Mouse (Mus musculus) MEL (cell line): ENCODE results near the gene Kazn. TPM values are rescaled to one million over a fixed set of nuclear protein-coding genes. Genes with fewer than 3 reads are reported as not detected.

Source experiments
- DNase-seq: peaks from one replicate; pipeline ENCODE4 v3.0.0; 2011; ENCODE audit warnings: low read depth, low spot score
- H3K27ac ChIP-seq: 2 replicates; pipeline ENCODE4 v1.5.1; 2012; ENCODE audit warnings: low read depth, mild to moderate bottlenecking, control low read depth, low read length, moderate library complexity; ENCODE audit not compliant: control insufficient read depth
- H3K27me3 ChIP-seq, 2 experiments: fragments of 150-350 bp in 1 of 2; sonication (generic) in 1 of 2; 2 replicates each; pipeline ENCODE4 v1.6.1; 2012; ENCODE audit warnings: low read length in 2 of 2, mild to moderate bottlenecking in 2 of 2, improper control_type of control experiment in 1 of 2, moderate library complexity in 1 of 2; ENCODE audit not compliant: insufficient read depth in 2 of 2, control insufficient read depth in 1 of 2
- H3K36me3 ChIP-seq, 2 experiments: 2 replicates each; pipeline ENCODE4 v1.6.1; 2012 to 2014; ENCODE audit warnings: low read length in 2 of 2, improper control_type of control experiment in 1 of 2, inconsistent platforms in 1 of 2, mild to moderate bottlenecking in 1 of 2; ENCODE audit not compliant: insufficient read depth in 2 of 2, control insufficient read depth in 1 of 2
- H3K4me1 ChIP-seq, 2 experiments: fragments of 150-350 bp in 1 of 2; sonication (generic) in 1 of 2; 2 replicates each; pipeline ENCODE4 v1.6.1; 2012; ENCODE audit warnings: low read length in 2 of 2, improper control_type of control experiment in 1 of 2, mild to moderate bottlenecking in 1 of 2; ENCODE audit not compliant: insufficient read depth in 2 of 2, control insufficient read depth in 1 of 2
- H3K4me3 ChIP-seq, 2 experiments: fragments of 150-350 bp in 1 of 2; sonication (generic) in 1 of 2; 2 replicates each; pipeline ENCODE4 v1.5.1; 2012; ENCODE audit warnings: low read depth in 2 of 2, low read length in 2 of 2, mild to moderate bottlenecking in 2 of 2, moderate library complexity in 2 of 2, control low read depth in 1 of 2, improper control_type of control experiment in 1 of 2; ENCODE audit not compliant: control insufficient read depth in 1 of 2, insufficient read depth in 1 of 2
- H3K79me2 ChIP-seq: 2 replicates; pipeline ENCODE4 v1.6.1; 2012; ENCODE audit warnings: mild to moderate bottlenecking, low read length, moderate library complexity; ENCODE audit not compliant: control insufficient read depth, poor library complexity, insufficient read depth
- H3K9ac ChIP-seq: 2 replicates; pipeline ENCODE4 v1.6.1; 2012; ENCODE audit warnings: low read depth, mild to moderate bottlenecking, control low read depth, low read length, moderate library complexity; ENCODE audit not compliant: control insufficient read depth, poor library complexity, severe bottlenecking
- H3K9me3 ChIP-seq: fragments of 150-350 bp; sonication (generic); replicated peaks from 2 replicates; pipeline ENCODE4 v1.6.1; 2012; ENCODE audit warnings: mild to moderate bottlenecking, low read length, improper control_type of control experiment, moderate library complexity; ENCODE audit not compliant: insufficient read depth
- BHLHE40 ChIP-seq: IDR thresholded peaks from 2 replicates; pipeline ENCODE4 v1.6.1; 2012; ENCODE audit warnings: low read depth, mild to moderate bottlenecking, inconsistent platforms, low read length, improper control_type of control experiment, borderline replicate concordance
- CHD1 ChIP-seq: IDR thresholded peaks from 2 replicates; pipeline ENCODE4 v1.6.1; 2012; ENCODE audit warnings: low read depth, mild to moderate bottlenecking, inconsistent platforms, low read length, improper control_type of control experiment
- CHD2 ChIP-seq: IDR thresholded peaks from 2 replicates; pipeline ENCODE4 v1.6.1; 2011; ENCODE audit warnings: low read length, improper control_type of control experiment
- EP300 ChIP-seq, 2 experiments: IDR thresholded peaks; 2 replicates each; pipeline ENCODE4 v1.6.1; 2011; ENCODE audit warnings: improper control_type of control experiment in 2 of 2, low read length in 2 of 2, low read depth in 1 of 2, mild to moderate bottlenecking in 1 of 2
- HCFC1 ChIP-seq: IDR thresholded peaks from 2 replicates; pipeline ENCODE4 v1.6.1; 2012; ENCODE audit warnings: low read depth, mild to moderate bottlenecking, inconsistent platforms, low read length, improper control_type of control experiment, moderate library complexity
- KAT2A ChIP-seq: conservative IDR thresholded peaks from 2 replicates; pipeline ENCODE4 v1.6.1; 2012; ENCODE audit warnings: low read depth, low read length, improper control_type of control experiment, inconsistent platforms
- MEF2A ChIP-seq: IDR thresholded peaks from 2 replicates; pipeline ENCODE4 v1.6.1; 2014; ENCODE audit warnings: low read depth, mild to moderate bottlenecking, inconsistent platforms, low read length, improper control_type of control experiment; ENCODE audit not compliant: poor library complexity, insufficient replicate concordance, severe bottlenecking; ENCODE audit errors: extremely low read depth
- POLR2AphosphoS2 ChIP-seq: IDR thresholded peaks from 2 replicates; pipeline ENCODE4 v1.6.1; 2011; ENCODE audit warnings: low read length, improper control_type of control experiment
- POLR2AphosphoS5 ChIP-seq: IDR thresholded peaks from 2 replicates; pipeline ENCODE4 v1.6.1; 2012; ENCODE audit warnings: low read depth, borderline replicate concordance, mild to moderate bottlenecking, inconsistent platforms, low read length, moderate library complexity, mixed read lengths
- RAD21 ChIP-seq: IDR thresholded peaks from 2 replicates; pipeline ENCODE4 v1.6.1; 2011; ENCODE audit warnings: mild to moderate bottlenecking, low read depth, low read length, improper control_type of control experiment
- TAL1 ChIP-seq: IDR thresholded peaks from 2 replicates; pipeline ENCODE4 v1.6.1; 2012; ENCODE audit warnings: mild to moderate bottlenecking, inconsistent platforms, low read length, moderate library complexity, mixed read lengths
- TBP ChIP-seq: IDR thresholded peaks from 2 replicates; pipeline ENCODE4 v1.8.0; 2011; ENCODE audit warnings: low read depth, low read length, improper control_type of control experiment
- USF2 ChIP-seq, 2 experiments: IDR thresholded peaks; 2 replicates each; pipeline ENCODE4 v1.6.1; 2011 to 2012; ENCODE audit warnings: improper control_type of control experiment in 2 of 2, low read length in 2 of 2, borderline replicate concordance in 1 of 2, inconsistent platforms in 1 of 2, low read depth in 1 of 2, mild to moderate bottlenecking in 1 of 2; ENCODE audit not compliant: insufficient read depth in 1 of 2
- ZC3H11A ChIP-seq: IDR thresholded peaks from 2 replicates; pipeline ENCODE4 v1.6.1; 2012; ENCODE audit warnings: low read depth, mild to moderate bottlenecking, inconsistent platforms, low read length, improper control_type of control experiment
- ZMIZ1 ChIP-seq: IDR thresholded peaks from 2 replicates; pipeline ENCODE4 v1.6.1; 2012; ENCODE audit warnings: low read depth, mild to moderate bottlenecking, inconsistent platforms, low read length, improper control_type of control experiment, moderate library complexity
- polyA plus RNA-seq, 2 experiments: library from polyadenylated mRNA; stranded (reverse) in 1 of 2; unstranded in 1 of 2; fragments of >175 nt in 1 of 2; fragments of >200 nt in 1 of 2; gene quantifications; 2 replicates each; pipeline versions ENCODE4 v1.2.1 to v1.2.4; 2012; ENCODE audit warnings: low replicate concordance in 2 of 2, low read depth in 1 of 2; ENCODE audit not compliant: insufficient read length in 2 of 2, insufficient read depth in 1 of 2, missing spikeins in 1 of 2
- total RNA-seq: library from RNA; depleted of rRNA; stranded (reverse); fragments of 300-350 nt; gene quantifications from 2 replicates; pipeline ENCODE4 v1.2.3, GENCODE M21; 2012

Gene Kazn
- total and polyA plus RNA-seq, 3 experiments: not detected

GRCm38 (mm10) chr4:142059841-142060193 is 179.4 kb downstream of the Kazn start:
- no peak overlapping the region for H3K4me3 ChIP-seq

GRCm38 (mm10) chr4:142059113-142059840 is 179.9 kb downstream of the Kazn start:
- Histone ChIP-seq H3K27ac (no peak overlapping the region), H3K9ac (no peak overlapping the region), H3K36me3 (no peaks in the 10 kb centered on the region), H3K27me3 (no peaks in the 10 kb centered on the region), H3K79me2 (no peaks in the 10 kb centered on the region), H3K4me3 (no peak overlapping the region), H3K9me3 (no peaks in the 10 kb centered on the region), H3K4me1 (no peaks in the 10 kb centered on the region)
- DNase-seq: no peak
- TF ChIP-seq POLR2AphosphoS5 (no peak), ZC3H11A (no peak), USF2 (IDR thresholded peaks at IDR 0.05; ENCODE audit: borderline replicate concordance in 1 of 2, insufficient read depth in 1 of 2, low read depth in 1 of 2, low read length in 2 of 2) (no peak), HCFC1 (no peak), CHD2 (no peak), POLR2AphosphoS2 (no peak)

More at GRCm38 (mm10) chr4:142059841-142060193, 179.4 kb downstream of the Kazn start:
- H3K9me3 ChIP-seq: no peaks in the 10 kb centered on the region
- no peak overlapping the region for H3K9ac ChIP-seq
- no peak for TF ChIP-seq RAD21
- no peak for TF ChIP-seq KAT2A
- no peak for TF ChIP-seq TBP
- TF ChIP-seq ZMIZ1: no peak
- TF ChIP-seq POLR2AphosphoS2: no peak
- no peak for TF ChIP-seq TAL1
- TF ChIP-seq EP300 (IDR thresholded peaks at IDR 0.05; ENCODE audit: low read depth in 1 of 2, low read length in 2 of 2): no peak
- no peak for TF ChIP-seq BHLHE40
- TF ChIP-seq MEF2A: no peak
- no peak for TF ChIP-seq CHD1
- no peak for DNase-seq
- no peaks in the 10 kb centered on the region for H3K27me3 ChIP-seq
- no peak overlapping the region for H3K27ac ChIP-seq
- H3K36me3 ChIP-seq: no peaks in the 10 kb centered on the region
- no peaks in the 10 kb centered on the region for H3K4me1 ChIP-seq
- no peaks in the 10 kb centered on the region for H3K79me2 ChIP-seq
